Mouse (Mus musculus) liver, embryonic 14.5 days (tissue): ENCODE measurements around the gene Als2cl. TPM values are rescaled to one million over a fixed set of nuclear protein-coding genes. Genes with fewer than 3 reads are reported as not detected.

ENCODE experiments used
- ATAC-seq: fragments of 200-750 bp; cut with Nextera tagmentation; 2 replicates; pipeline ENCODE4 v1.8.0; 2017; ENCODE audit warnings: moderate number of reproducible peaks, mild to moderate bottlenecking, moderate library complexity; ENCODE audit not compliant: insufficient read depth
- DNase-seq, 3 experiments: peaks; one replicate each; pipeline ENCODE4 v3.0.0-alpha.2; 2012 to 2013; ENCODE audit warnings: low read depth in 3 of 3, low spot score in 3 of 3
- H3K27ac ChIP-seq: fragments of 300-500 bp; sonication (generic); 2 replicates; pipeline ENCODE4 v1.5.1; 2014; ENCODE audit warnings: moderate library complexity, mild to moderate bottlenecking, control low read depth, inconsistent platforms
- H3K27me3 ChIP-seq: fragments of 300-500 bp; sonication (generic); 2 replicates; pipeline ENCODE4 v1.6.1; 2014; ENCODE audit warnings: mild to moderate bottlenecking, low read length, moderate library complexity; ENCODE audit not compliant: control insufficient read depth, insufficient read depth
- H3K36me3 ChIP-seq: fragments of 300-500 bp; sonication (generic); replicated peaks from 2 replicates; pipeline ENCODE4 v1.6.1; 2014; ENCODE audit warnings: low read depth; ENCODE audit not compliant: control insufficient read depth, insufficient read depth
- H3K4me1 ChIP-seq, 2 experiments: fragments of 200-500 bp in 1 of 2; fragments of 300-500 bp in 1 of 2; sonication (generic) in 1 of 2; replicated peaks; 2 replicates each; pipeline ENCODE4 v1.6.1; 2012 to 2014; ENCODE audit warnings: antibody characterized with exemption in 1 of 2, inconsistent platforms in 1 of 2, low read length in 1 of 2; ENCODE audit not compliant: control insufficient read depth in 2 of 2, insufficient read depth in 2 of 2
- H3K4me2 ChIP-seq: fragments of 300-500 bp; sonication (generic); 2 replicates; pipeline ENCODE4 v1.6.1; 2014; ENCODE audit warnings: low read depth, mild to moderate bottlenecking, control low read depth, moderate library complexity
- H3K4me3 ChIP-seq, 2 experiments: fragments of 200-500 bp in 1 of 2; fragments of 300-500 bp in 1 of 2; sonication (generic) in 1 of 2; 2 replicates each; pipeline ENCODE4 v1.5.1; 2012 to 2014; ENCODE audit warnings: low read depth in 2 of 2, low read length in 2 of 2, mild to moderate bottlenecking in 2 of 2, control low read depth in 1 of 2, inconsistent platforms in 1 of 2, moderate library complexity in 1 of 2; ENCODE audit not compliant: insufficient read depth in 1 of 2
- H3K9ac ChIP-seq: fragments of 300-500 bp; sonication (generic); replicated peaks from 2 replicates; pipeline ENCODE4 v1.6.1; 2014; ENCODE audit warnings: mild to moderate bottlenecking, control low read depth, moderate library complexity
- H3K9me3 ChIP-seq: fragments of 300-500 bp; sonication (generic); 2 replicates; pipeline ENCODE4 v1.6.1; 2016; ENCODE audit warnings: low read length, mixed read lengths; ENCODE audit not compliant: control insufficient read depth
- CTCF ChIP-seq: IDR thresholded peaks from 2 replicates; pipeline ENCODE4 v1.5.1; 2016; ENCODE audit warnings: antibody characterized with exemption, low read depth, control low read depth
- EP300 ChIP-seq: IDR thresholded peaks from 2 replicates; pipeline ENCODE4 v1.6.1; 2016; ENCODE audit warnings: antibody characterized with exemption, low read depth
- WGBS: fragments of 180-500 bp; shearing (Covaris S2); extraction: QIAGEN DNeasy Blood & Tissue Kit; methylation state at CpG from one replicate; pipeline ENCODE4 v1.1.7; 2014; ENCODE audit not compliant: insufficient replicate concordance; 5-methylcytosine and 5-hydroxymethylcytosine counted together
- polyA plus RNA-seq, 2 experiments: library from polyadenylated mRNA; depleted of rRNA in 1 of 2; stranded (reverse) in 1 of 2; unstranded in 1 of 2; fragments of >200 nt; fragmentation: Nextera tagmentation in 1 of 2; extraction: Ambion mirVana in 1 of 2; gene quantifications; 2 replicates each; pipeline versions ENCODE4 v1.2.1 to v1.2.3; 2012 to 2014

Gene Als2cl
- polyA plus RNA-seq, 2 experiments, result 1.1 to 3.3 TPM

DNA sequence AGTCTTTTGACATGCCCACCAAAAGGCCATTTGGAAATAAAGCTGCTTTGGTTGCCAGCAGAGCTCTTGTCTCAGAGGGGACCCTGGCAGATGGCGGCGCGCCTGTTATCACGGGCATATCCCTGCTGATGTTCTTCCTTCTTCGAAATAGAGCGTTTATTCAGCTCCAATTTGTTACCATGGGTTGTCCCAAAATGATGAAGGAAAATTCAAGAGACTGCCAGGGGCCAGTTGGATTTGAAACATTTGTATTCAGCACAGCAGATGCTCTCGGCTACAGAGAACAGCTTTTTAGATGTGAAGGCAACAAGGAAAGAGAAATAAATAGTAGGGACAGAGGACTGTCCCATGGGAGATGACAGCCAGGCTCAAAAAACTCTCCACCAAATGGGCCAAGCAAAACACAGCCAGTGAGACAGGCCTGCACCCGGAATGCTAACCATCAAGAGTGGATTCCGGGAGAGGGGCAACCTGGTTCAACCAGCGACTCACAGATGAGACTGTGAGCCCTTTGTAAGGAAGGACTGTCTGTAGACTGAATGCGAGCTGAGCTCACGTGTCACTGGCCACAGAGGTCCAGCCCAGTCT, 54.3 kb downstream of the Als2cl start:
- no peaks in the 10 kb centered on the region for H3K9me3 ChIP-seq
- DNase-seq, result no peak
- H3K9ac ChIP-seq, result no peak overlapping the region
- WGBS, result 73% methylated on average over 12 of the region's 12 CpGs
- no peak overlapping the region for H3K27ac ChIP-seq
- H3K4me3 ChIP-seq, result no peak overlapping the region
- no peak overlapping the region for H3K4me2 ChIP-seq
- no peaks in the 10 kb centered on the region for H3K36me3 ChIP-seq
- no peaks in the 10 kb centered on the region for H3K27me3 ChIP-seq
- ATAC-seq, result no peak
- no peak for TF ChIP-seq EP300
- no peak for TF ChIP-seq CTCF
- H3K4me1 ChIP-seq, result no peaks in the 10 kb centered on the region

DNA sequence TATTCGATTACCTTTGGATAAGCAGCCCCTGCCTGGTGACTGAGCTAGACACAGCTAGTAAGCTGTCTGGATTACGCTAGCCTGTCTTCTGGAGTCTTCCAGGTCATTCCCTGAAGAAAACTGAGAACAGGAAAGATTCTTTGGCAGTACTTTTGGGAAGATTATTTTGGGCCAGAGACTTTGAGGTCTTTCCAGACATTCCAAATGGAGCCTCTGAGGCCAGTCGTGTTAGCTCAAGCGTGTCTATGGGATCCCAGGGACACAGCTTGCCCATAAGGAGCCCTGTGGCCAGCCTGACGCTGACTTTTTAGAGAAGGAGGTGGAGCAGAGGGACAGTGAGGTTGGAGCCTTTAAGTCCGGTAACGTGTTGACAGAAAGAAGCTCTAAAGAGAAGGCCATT, 56.3 kb downstream of the Als2cl start:
- TF ChIP-seq EP300, result no peak
- TF ChIP-seq CTCF, result no peak
- no peak for ATAC-seq
- Histone ChIP-seq H3K27ac (no peak overlapping the region), H3K9ac (no peak overlapping the region), H3K4me2 (no peak overlapping the region), H3K9me3 (no peaks in the 10 kb centered on the region), H3K36me3 (no peaks in the 10 kb centered on the region), H3K4me3 (no peak overlapping the region), H3K4me1 (no peaks in the 10 kb centered on the region), H3K27me3 (no peaks in the 10 kb centered on the region)
- 71% methylated on average over 7 of the region's 7 CpGs for WGBS
- no peak for DNase-seq

DNA sequence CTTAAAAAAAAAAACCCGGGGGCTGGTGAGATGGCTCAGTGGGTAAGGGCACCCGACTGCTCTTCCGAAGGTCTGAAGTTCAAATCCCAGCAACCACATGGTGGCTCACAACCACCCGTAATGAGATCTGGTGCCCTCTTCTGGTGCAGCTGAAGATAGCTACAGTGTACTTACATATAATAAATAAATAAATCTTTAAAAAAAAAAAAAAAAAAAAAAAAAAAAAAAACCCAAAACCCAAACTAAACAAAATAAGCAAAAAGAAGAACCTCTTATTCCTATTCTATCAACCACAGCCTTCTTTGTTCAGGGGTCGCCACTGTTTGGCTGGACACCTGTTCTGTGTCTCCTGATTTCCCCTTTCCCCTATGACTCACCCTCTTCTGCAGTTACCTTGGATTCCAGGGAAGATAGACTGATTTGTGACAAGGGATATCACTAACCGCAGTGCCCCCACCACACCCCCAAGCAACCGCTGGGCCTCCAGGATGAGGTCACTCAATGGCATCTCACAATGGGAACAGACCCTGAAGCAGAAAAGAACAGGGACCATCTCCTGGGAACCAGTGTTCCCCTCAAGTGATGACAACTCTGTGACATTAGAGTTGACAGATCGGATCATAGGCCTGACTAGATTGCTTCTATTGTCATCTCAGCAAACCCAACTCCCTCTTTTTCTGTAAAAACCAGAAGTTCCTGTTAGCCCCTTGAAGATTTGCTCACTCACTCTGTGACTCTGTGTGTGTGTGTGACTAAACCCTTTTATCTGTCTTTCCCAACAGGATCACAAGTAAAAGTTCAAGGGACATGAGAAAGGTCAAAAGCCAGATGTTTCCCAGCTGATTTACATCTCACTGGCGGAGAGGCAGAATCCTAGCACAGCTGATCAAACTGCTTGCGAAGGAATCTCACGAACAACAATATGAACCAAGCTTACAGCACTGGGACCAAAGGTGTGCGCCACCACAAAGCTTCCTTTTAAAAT, 58.1 kb downstream of the Als2cl start:
- Histone ChIP-seq H3K27ac (no peak overlapping the region), H3K27me3 (no peaks in the 10 kb centered on the region), H3K4me3 (no peak overlapping the region), H3K4me2 (no peak overlapping the region), H3K9me3 (no peaks in the 10 kb centered on the region), H3K36me3 (no peaks in the 10 kb centered on the region), H3K9ac (no peak overlapping the region), H3K4me1 (no peaks in the 10 kb centered on the region)
- ATAC-seq (no peak), DNase-seq (no peak)
- 0 out of 2 replicates have a peak, but pooled peaks have one; percentile 12 for TF ChIP-seq CTCF
- TF ChIP-seq EP300, result no peak
- WGBS, result 48% methylated on average over 12 of the region's 12 CpGs

DNA sequence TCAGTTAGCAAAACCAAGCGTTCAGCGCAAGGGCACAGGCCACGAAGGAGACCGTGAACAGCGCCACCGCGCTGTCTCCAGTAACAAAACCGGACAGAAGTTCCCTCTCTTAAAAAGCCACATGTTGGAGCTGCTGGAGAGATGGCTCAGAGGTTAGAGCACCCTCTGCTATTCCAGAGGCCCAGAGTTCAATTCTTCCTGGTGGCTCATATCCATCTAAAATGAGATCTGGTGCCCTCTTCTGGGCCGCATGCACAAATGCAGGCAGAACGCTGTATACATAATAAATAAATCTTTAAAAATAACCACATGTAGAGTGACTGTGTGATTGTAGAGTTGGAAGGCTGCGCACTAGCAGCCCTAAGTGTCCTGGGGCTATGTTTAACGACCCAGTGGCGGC, 64.6 kb downstream of the Als2cl start:
- ATAC-seq (no peak), DNase-seq (no peak)

DNA sequence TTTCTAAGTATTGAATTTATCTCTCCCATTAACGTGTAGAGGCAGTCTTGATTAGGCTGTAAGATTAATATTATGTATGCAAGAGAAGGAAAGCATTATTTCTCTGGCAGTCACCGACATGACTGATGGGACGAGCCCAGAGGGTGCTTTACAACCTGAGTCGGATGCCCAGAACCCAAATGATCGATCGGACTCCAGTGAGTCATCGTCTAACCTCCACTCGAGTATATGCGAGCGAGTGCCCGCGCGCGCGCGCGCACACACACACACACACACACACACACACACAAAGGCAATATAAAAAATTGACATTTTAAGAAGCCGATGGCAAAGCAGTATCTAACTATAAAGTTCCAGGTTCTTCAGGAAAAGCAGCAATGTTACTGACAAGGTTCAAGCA, 65.7 kb downstream of the Als2cl start:
- 20% methylated on average over 18 of the region's 18 CpGs for WGBS
- Histone ChIP-seq H3K9me3 (no peaks in the 10 kb centered on the region), H3K4me1 (peaks cover 0 to 8% of the 10 kb centered on the region in 2 experiments; a peak in 2 of 4 replicates), H3K27ac (no peak overlapping the region), H3K36me3 (no peaks in the 10 kb centered on the region), H3K9ac (no peak overlapping the region), H3K4me2 (no peak overlapping the region), H3K4me3 (no peak overlapping the region), H3K27me3 (peaks cover 25% of the 10 kb centered on the region)
- no peak for DNase-seq
- TF ChIP-seq EP300, result no peak
- no peak for TF ChIP-seq CTCF
- no peak for ATAC-seq

More for the DNA sequence above, 64.6 kb downstream of the Als2cl start:
- Histone ChIP-seq H3K4me1 (peaks cover 0 to 8% of the 10 kb centered on the region in 2 experiments; a peak in 2 of 4 replicates), H3K27ac (no peak overlapping the region), H3K9me3 (no peaks in the 10 kb centered on the region), H3K9ac (no peak overlapping the region), H3K27me3 (peaks cover 25% of the 10 kb centered on the region), H3K36me3 (no peaks in the 10 kb centered on the region), H3K4me3 (no peak overlapping the region), H3K4me2 (no peak overlapping the region)
- TF ChIP-seq CTCF (peak; percentile 41), EP300 (no peak)
- WGBS, result 32% methylated on average over 13 of the region's 13 CpGs
